Mouse (Mus musculus) lung, postnatal 0 days (tissue): ENCODE data around the gene Ift43. TPM values are rescaled to one million over a fixed set of nuclear protein-coding genes. Genes with fewer than 3 reads are reported as not detected.
A peak's percentile ranks its signal among the peaks of the same experiment; 100 is the strongest.

Source experiments
- ATAC-seq: fragments of 200-750 bp; cut with Nextera tagmentation; 2 replicates; pipeline ENCODE4 v1.8.0; 2017; ENCODE audit warnings: moderate library complexity
- DNase-seq: peaks from one replicate; pipeline ENCODE4 v3.0.0-alpha.2; 2016; ENCODE audit warnings: low spot score
- H3K27ac ChIP-seq: fragments of 300-500 bp; sonication (generic); 2 replicates; pipeline ENCODE4 v1.5.1; 2014; ENCODE audit warnings: antibody characterized with exemption, mild to moderate bottlenecking, low read length, mixed read lengths
- H3K27me3 ChIP-seq: fragments of 300-500 bp; sonication (generic); replicated peaks from 2 replicates; pipeline ENCODE4 v1.6.1; 2014; ENCODE audit warnings: low read length, mixed read lengths; ENCODE audit not compliant: insufficient read depth
- H3K36me3 ChIP-seq: fragments of 300-500 bp; sonication (generic); 2 replicates; pipeline ENCODE4 v1.6.1; 2014; ENCODE audit warnings: low read length, mixed read lengths; ENCODE audit not compliant: insufficient read depth
- H3K4me1 ChIP-seq: fragments of 300-500 bp; sonication (generic); 2 replicates; pipeline ENCODE4 v1.6.1; 2014; ENCODE audit warnings: antibody characterized with exemption, low read depth, low read length, mixed read lengths; ENCODE audit not compliant: insufficient read depth
- H3K4me2 ChIP-seq: fragments of 300-500 bp; sonication (generic); replicated peaks from 2 replicates; pipeline ENCODE4 v1.6.1; 2014; ENCODE audit warnings: low read depth, mild to moderate bottlenecking, low read length, moderate library complexity, mixed read lengths
- H3K4me3 ChIP-seq: fragments of 300-500 bp; sonication (generic); 2 replicates; pipeline ENCODE4 v1.5.1; 2014; ENCODE audit warnings: low read depth, low read length
- H3K9ac ChIP-seq: fragments of 300-500 bp; sonication (generic); replicated peaks from 2 replicates; pipeline ENCODE4 v1.6.1; 2014; ENCODE audit warnings: low read depth, mild to moderate bottlenecking
- H3K9me3 ChIP-seq: fragments of 300-500 bp; sonication (generic); 2 replicates; pipeline ENCODE4 v1.6.1; 2016; ENCODE audit warnings: low read length, mixed read lengths
- CTCF ChIP-seq: IDR thresholded peaks from 2 replicates; pipeline ENCODE4 v1.5.1; 2016; ENCODE audit warnings: antibody characterized with exemption, mild to moderate bottlenecking
- EP300 ChIP-seq: IDR thresholded peaks from 2 replicates; pipeline ENCODE4 v1.6.1; 2016; ENCODE audit warnings: antibody characterized with exemption, mild to moderate bottlenecking, control low read depth
- WGBS: fragments of 180-500 bp; shearing (Covaris S2); extraction: QIAGEN DNeasy Blood & Tissue Kit; methylation state at CpG from one replicate; pipeline ENCODE4 v1.1.7; 2014; 5-methylcytosine and 5-hydroxymethylcytosine counted together
- polyA plus RNA-seq: library from polyadenylated mRNA; unstranded; fragments of >200 nt; fragmentation: Nextera tagmentation; extraction: Ambion mirVana; gene quantifications from 2 replicates; pipeline ENCODE4 v1.2.1, GENCODE M21; 2015

The Ift43 gene
- polyA plus RNA-seq, 1 experiment from 2014 or later: 127 TPM

DNA sequence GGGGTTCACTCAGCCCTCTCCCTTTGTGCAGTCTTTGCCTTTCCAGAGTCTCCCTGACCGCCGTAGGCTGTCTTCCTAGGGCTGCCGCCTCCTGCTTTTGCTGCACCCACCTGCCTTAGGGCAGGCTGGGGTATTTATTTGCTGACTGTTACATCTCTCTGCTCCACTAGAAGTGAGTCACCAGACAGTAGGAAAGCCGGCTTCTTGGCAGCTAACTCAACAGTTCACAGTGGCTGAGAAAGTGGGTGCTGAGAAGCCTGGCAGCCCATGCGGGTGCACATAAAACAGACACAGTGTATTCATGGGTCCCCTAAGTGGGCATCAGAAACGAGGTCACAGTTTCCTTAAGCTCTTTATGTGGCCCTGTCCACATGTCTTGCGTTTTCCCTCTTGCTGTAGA lies 3.5 kb downstream of the Ift43 start:
- Histone ChIP-seq H3K9ac (no peak overlapping the region), H3K36me3 (no peaks in the 10 kb centered on the region; the same call in 1 of the 2 replicates), H3K4me3 (no peak overlapping the region), H3K4me2 (no peak overlapping the region), H3K9me3 (no peaks in the 10 kb centered on the region), H3K27ac (no peak overlapping the region), H3K4me1 (no peaks in the 10 kb centered on the region), H3K27me3 (no peaks in the 10 kb centered on the region)
- 92% methylated on average over 7 of the region's 7 CpGs for WGBS
- TF ChIP-seq CTCF (no peak), EP300 (no peak)
- DNase-seq (no peak), ATAC-seq (no peak)

DNA sequence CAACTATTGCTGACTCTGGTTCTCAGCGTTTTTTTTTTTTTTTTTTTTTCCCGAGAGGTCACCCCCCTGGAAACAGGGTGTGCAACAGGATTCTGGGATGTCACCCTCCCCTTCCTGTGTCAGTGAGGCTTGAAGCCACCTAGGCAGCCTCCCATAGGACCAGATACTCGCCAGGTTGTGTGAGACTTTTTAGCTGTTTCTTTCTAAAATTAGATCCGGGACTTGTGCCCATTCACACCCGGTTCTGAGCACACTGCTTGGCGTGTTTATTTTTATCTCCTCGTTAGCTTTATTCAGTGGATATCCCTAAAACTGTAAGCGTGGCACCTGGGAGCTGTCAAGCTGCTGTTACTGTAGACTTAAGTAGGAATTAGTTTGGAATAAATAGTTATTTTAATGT lies 4.2 kb downstream of the Ift43 start:
- no peaks in the 10 kb centered on the region for H3K27me3 ChIP-seq
- no peaks in the 10 kb centered on the region; the same call in 1 of the 2 replicates for H3K36me3 ChIP-seq
- H3K27ac ChIP-seq: no peak overlapping the region
- H3K9ac ChIP-seq: no peak overlapping the region
- WGBS: 69% methylated on average over 8 of the region's 8 CpGs
- no peaks in the 10 kb centered on the region for H3K9me3 ChIP-seq
- no peak overlapping the region for H3K4me2 ChIP-seq
- H3K4me1 ChIP-seq: no peaks in the 10 kb centered on the region
- DNase-seq (no peak), ATAC-seq (no peak)
- no peak overlapping the region for H3K4me3 ChIP-seq
- TF ChIP-seq EP300: no peak
- TF ChIP-seq CTCF: no peak

DNA sequence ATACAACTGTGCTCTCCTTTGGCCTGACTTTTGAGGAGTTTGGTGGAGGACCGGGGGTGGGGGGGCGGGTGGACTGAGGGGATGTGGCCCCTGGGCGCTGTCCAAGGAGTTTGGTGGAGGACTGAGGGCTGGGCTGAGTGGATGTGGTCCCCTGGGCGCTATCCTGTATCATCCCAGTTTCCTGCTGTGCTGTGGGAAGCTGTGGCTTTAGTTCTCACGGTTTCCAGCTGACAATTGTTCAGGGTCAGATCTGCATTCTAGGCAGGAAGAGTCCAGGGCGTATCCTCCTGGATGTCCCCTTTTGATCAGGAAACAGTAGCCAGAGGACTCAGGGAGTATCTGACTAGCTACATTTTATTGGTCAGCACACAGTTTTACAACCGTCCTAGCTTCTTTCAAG lies 5.7 kb downstream of the Ift43 start:
- H3K9ac ChIP-seq: no peak overlapping the region
- no peak for TF ChIP-seq CTCF
- no peak for TF ChIP-seq EP300
- no peaks in the 10 kb centered on the region for H3K9me3 ChIP-seq
- no peaks in the 10 kb centered on the region for H3K4me1 ChIP-seq
- peak; percentile 63 for DNase-seq
- 58% methylated on average over 7 of the region's 7 CpGs for WGBS
- no peaks in the 10 kb centered on the region; the same call in 1 of the 2 replicates for H3K36me3 ChIP-seq
- no peak overlapping the region for H3K4me3 ChIP-seq
- H3K27me3 ChIP-seq: no peaks in the 10 kb centered on the region
- no peak overlapping the region for H3K4me2 ChIP-seq
- H3K27ac ChIP-seq: peak overlapping the region; percentile 54; the same call in 1 of the 2 replicates
- peak; percentile 64 for ATAC-seq

DNA sequence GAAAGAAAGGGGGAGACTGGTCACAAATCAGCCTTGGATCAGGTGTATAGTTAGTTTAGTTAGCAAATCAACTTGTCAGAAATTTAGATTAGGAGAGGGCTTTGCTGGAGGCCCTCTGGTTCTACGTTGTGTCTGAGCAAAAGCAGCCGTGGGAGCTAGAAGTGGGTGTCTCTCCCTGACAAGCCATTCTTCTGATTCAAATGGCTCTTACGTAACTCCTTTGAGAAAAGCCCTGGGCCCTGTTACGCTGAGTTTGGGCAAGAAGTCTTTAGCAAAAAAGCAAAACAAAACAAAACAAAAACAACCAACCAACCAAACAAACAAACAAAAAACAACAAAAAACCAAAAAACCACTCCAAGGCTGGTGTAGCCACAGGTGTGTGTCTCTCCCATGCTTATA lies 8.4 kb downstream of the Ift43 start:
- no peaks in the 10 kb centered on the region for H3K9me3 ChIP-seq
- H3K9ac ChIP-seq: no peak overlapping the region
- no peaks in the 10 kb centered on the region for H3K4me1 ChIP-seq
- 47% methylated on average over 4 of the region's 4 CpGs for WGBS
- H3K4me2 ChIP-seq: no peak overlapping the region
- no peak for TF ChIP-seq CTCF
- no peak for TF ChIP-seq EP300
- no peak overlapping the region for H3K4me3 ChIP-seq
- ATAC-seq (no peak), DNase-seq (peak; percentile 71)
- H3K27me3 ChIP-seq: no peaks in the 10 kb centered on the region
- peak overlapping the region; percentile 79 for H3K27ac ChIP-seq
- H3K36me3 ChIP-seq: no peaks in the 10 kb centered on the region; the same call in 1 of the 2 replicates

DNA sequence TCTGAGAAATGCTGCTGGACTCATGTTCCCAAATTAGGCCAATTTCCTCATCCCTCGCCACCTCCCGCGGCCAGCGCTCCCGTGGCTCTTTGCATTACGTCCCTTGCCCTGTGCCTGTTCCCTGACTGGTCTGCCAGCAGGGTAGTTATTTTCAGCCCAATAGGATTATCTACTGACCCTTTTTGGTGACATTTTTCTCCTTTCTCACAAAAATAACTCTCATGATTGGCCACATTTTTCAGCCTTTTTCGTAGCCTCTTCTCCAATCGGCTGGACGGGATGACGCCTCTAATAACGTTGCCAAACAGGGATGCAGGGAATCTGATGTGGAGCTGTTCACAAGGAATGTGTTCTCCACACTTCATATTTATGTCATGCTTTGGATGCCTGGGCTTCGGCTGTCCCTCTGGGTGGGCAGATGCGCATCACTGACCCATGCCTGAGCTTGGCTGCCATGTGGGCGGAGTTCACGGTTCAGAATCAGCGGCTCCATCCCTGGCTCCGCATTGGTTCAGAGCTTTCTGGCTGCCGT lies 9.3 kb downstream of the Ift43 start:
- 54% methylated on average over 18 of the region's 18 CpGs for WGBS
- Histone ChIP-seq H3K4me1 (no peaks in the 10 kb centered on the region), H3K9ac (no peak overlapping the region), H3K27me3 (no peaks in the 10 kb centered on the region), H3K4me3 (no peak overlapping the region), H3K9me3 (no peaks in the 10 kb centered on the region), H3K27ac (peak overlapping the region; percentile 38), H3K36me3 (no peaks in the 10 kb centered on the region), H3K4me2 (no peak overlapping the region; the same call in 1 of the 2 replicates)
- peak; percentile 89 for DNase-seq
- peak; percentile 84 for ATAC-seq
- TF ChIP-seq CTCF (no peak), EP300 (no peak)

DNA sequence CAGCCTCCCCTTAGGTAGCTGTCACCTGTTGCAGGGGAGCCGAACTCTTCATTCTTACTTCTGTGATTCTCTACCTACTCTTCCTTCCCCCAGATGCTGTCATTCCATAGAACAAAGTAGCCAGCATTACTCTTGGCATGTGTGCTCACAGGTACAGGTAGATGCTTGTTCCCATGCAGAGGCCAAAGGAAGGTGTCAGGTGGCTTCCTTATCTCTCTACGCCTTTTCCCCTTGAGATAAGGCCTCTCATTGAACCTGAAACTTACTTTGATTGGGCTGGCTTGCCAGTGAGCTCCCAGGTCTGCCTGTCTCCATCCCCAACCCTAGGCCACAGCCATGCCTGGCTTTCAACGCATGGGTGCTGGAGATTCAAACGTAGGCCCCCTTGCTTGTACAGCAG lies 11.7 kb downstream of the Ift43 start:
- WGBS: 70% methylated on average over 4 of the region's 4 CpGs
- H3K36me3 ChIP-seq: no peaks in the 10 kb centered on the region
- no peak overlapping the region for H3K4me3 ChIP-seq
- TF ChIP-seq CTCF (no peak), EP300 (no peak)
- no peak overlapping the region for H3K4me2 ChIP-seq
- H3K4me1 ChIP-seq: no peaks in the 10 kb centered on the region
- no peak overlapping the region for H3K9ac ChIP-seq
- DNase-seq (no peak), ATAC-seq (no peak)
- H3K9me3 ChIP-seq: no peaks in the 10 kb centered on the region
- no peak overlapping the region for H3K27ac ChIP-seq
- no peaks in the 10 kb centered on the region for H3K27me3 ChIP-seq

DNA sequence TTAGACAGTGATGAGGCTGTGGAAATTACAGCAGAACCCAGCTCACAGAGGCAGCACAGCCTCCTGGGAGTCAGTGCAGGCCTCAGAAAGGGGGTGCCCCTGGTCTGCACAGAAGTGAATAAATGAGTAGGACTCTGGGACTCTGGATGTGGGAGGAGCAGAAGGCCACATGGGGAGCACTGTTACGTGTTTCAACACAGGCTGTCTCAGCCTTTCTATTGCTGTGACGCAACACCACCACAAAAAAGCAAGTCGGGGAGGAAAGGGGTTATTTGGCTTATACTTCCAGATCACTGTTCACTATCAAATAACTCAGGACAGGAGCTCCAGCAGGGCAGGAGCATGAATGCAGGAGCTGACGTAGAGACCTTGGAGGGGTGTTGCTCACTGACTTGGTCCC lies 13.5 kb downstream of the Ift43 start:
- Histone ChIP-seq H3K4me1 (no peaks in the 10 kb centered on the region), H3K27ac (no peak overlapping the region), H3K36me3 (no peaks in the 10 kb centered on the region), H3K9ac (no peak overlapping the region), H3K4me3 (no peak overlapping the region), H3K9me3 (no peaks in the 10 kb centered on the region), H3K27me3 (no peaks in the 10 kb centered on the region), H3K4me2 (no peak overlapping the region)
- TF ChIP-seq EP300 (no peak), CTCF (no peak)
- 62% methylated on average over 4 of the region's 4 CpGs for WGBS
- ATAC-seq (no peak), DNase-seq (peak; percentile 60)
